Mouse (Mus musculus) testis, adult 2 months (tissue): ENCODE results near the gene Helb.

ENCODE experiments used
- CTCF ChIP-seq: fragments of 200-500 bp; IDR thresholded peaks from 2 replicates; pipeline ENCODE4 v1.5.1; 2012; ENCODE audit warnings: low read depth, mild to moderate bottlenecking, inconsistent platforms, low read length, moderate library complexity; ENCODE audit not compliant: control insufficient read depth, insufficient read depth, insufficient replicate concordance
- POLR2A ChIP-seq: fragments of 200-500 bp; IDR thresholded peaks from 2 replicates; pipeline ENCODE4 v1.6.1; 2012; ENCODE audit warnings: low read depth, mild to moderate bottlenecking, inconsistent platforms, low read length, moderate library complexity; ENCODE audit not compliant: control insufficient read depth

DNA sequence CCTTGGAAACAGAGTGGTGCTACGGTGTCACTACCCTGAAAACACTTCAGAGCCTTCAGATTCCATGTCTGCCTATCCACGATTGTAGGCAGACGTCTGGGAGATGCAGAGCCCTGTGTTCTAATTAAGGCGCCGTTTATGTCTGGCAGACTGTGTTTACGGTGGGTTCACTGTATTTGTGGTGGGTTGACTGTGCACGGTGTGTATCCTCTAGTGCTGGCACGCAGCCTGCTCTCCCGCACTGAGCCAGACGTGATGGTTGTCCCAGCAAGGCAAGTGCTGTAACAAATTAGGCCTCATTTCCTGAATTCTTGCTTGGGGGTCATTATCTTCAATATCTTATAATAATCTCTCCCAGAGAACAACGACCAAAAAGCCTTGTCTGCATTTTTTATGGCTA, 20.9 kb upstream of the Helb start:
- TF ChIP-seq POLR2A (no peak), CTCF (no peak)
